Mouse (Mus musculus): ENCODE measurements at regions not wholly inside any gene's neighbourhood (a gene's known extent, or its start where the extent isn't known, plus 50 kb on each side); places are given as distances from the start of the nearest gene placed in this dataset.

DNA sequence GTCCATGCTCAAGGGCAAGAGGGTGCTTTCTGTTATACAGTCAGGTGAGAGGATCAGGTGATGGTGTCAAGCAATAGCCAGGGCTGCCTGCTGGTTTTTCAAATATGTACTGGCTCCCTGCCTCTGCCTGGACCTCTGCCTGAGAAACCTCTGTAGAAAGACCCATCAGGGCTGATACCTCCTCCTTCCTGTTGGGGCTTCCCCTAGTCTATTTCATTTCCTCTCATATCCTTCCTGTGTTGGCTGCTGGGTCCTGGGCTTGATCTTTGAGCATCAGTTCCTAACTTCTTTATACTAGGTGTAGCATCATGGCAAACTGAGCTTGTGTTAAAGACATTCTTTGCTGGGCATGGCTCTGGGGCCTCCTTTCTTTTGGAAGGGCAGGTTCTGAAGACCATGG lies 89.5 kb downstream of the Tmem38b start:
- Histone ChIP-seq H3K27ac (no peak overlapping the region), H3K36me3 (ENCODE audit: inconsistent target) (no peaks in the 10 kb centered on the region), H3K4me3 (ENCODE audit: inconsistent target) (no peak overlapping the region), H3K79me2 (ENCODE audit: inconsistent target) (no peaks in the 10 kb centered on the region)

DNA sequence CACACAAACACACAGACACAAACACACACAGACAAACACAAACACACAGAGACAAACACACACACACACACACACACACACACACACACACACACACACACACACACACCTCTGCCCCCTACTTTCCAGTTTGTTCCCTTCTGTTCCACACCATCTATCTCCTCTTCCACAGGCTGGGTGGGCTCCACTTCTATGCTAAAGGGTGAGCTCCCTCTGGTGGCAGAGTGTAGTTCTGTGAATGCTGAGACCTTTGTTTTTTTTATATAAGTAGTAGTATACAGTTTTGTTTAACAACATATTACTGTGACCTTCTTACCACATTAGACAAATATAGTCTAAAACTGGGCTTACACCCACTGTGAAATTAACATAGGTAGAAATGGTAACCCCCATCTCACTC lies 93.3 kb downstream of the Tmem38b start:
- H3K36me3 ChIP-seq (ENCODE audit: inconsistent target): no peaks in the 10 kb centered on the region
- no peaks in the 10 kb centered on the region for H3K79me2 ChIP-seq (ENCODE audit: inconsistent target)
- H3K27ac ChIP-seq: no peak overlapping the region
- H3K4me3 ChIP-seq (ENCODE audit: inconsistent target): no peak overlapping the region

DNA sequence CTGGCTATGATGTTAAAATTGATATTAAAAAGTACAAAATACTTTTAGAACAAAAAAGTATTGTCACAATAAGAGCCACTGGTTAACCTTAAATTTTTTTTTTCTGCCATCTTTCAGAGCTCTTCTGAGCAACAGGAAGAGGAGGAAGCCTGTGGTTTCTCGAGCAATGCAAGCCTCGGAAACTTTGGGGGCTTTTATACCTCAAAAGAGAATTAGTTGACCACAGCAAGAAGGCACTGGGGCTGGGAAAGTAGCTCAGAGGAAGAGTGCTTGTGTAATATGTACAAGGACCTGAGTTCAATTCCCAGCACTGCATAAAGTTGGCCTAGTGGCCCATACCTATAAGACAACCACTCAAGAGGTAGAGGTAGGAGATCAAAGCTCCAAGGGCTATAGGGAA lies 94.7 kb downstream of the Tmem38b start:
- no peaks in the 10 kb centered on the region for H3K79me2 ChIP-seq (ENCODE audit: inconsistent target)
- WGBS (ENCODE audit: missing documents): 15% methylated on average over 2 of the region's 2 CpGs
- no peak overlapping the region for H3K27ac ChIP-seq
- H3K36me3 ChIP-seq (ENCODE audit: inconsistent target): no peaks in the 10 kb centered on the region
- H3K4me3 ChIP-seq (ENCODE audit: inconsistent target): no peak overlapping the region

DNA sequence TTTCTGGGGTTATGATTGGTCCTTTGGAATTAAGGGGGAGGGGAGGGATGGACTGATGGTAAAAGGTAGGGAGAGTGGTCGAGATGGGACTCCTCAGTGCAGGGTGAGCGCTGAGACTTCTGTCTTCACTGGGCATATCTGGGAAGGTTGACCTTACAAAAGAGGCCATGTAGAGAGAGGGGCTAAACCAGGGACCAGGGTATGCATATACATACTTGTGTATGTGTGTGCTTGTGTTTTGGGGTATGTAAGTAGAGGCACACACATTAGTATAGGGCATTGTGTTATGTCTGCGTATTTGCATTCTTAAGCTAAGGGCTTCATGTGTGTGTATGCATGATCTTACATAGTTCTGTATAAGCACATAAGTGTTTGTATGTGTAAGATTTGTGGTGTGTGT lies 105.2 kb downstream of the Tmem38b start:
- WGBS (ENCODE audit: missing documents): 84% methylated on average over 3 of the region's 3 CpGs
- H3K4me3 ChIP-seq (ENCODE audit: inconsistent target): no peak overlapping the region
- no peaks in the 10 kb centered on the region for H3K36me3 ChIP-seq (ENCODE audit: inconsistent target)
- no peaks in the 10 kb centered on the region for H3K79me2 ChIP-seq (ENCODE audit: inconsistent target)
- no peak overlapping the region for H3K27ac ChIP-seq

DNA sequence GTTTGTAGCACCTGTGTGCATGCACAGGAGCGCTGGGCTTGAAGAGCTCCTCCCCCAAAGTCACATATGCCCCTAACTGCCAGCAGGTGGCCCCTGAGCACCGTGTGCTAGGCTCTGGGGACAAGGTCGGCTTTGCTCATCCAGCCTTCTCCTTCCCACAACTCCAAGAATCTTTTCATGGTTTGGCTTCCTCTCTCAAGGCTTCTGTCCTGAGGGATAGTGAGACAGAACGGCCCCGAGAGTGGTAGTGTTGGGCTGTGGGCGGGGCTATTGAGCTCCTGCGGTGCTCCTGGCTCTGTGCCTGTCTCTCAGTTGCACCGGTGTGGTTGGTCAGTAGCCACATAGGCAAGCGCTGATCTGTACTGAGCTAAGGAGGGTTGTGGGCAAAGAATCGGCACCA lies 105.7 kb downstream of the Tmem38b start:
- no peak overlapping the region for H3K27ac ChIP-seq
- H3K79me2 ChIP-seq (ENCODE audit: inconsistent target): no peaks in the 10 kb centered on the region
- H3K36me3 ChIP-seq (ENCODE audit: inconsistent target): no peaks in the 10 kb centered on the region
- no peak overlapping the region for H3K4me3 ChIP-seq (ENCODE audit: inconsistent target)
- WGBS (ENCODE audit: missing documents): under 1% methylated on average over 10 of the region's 10 CpGs

DNA sequence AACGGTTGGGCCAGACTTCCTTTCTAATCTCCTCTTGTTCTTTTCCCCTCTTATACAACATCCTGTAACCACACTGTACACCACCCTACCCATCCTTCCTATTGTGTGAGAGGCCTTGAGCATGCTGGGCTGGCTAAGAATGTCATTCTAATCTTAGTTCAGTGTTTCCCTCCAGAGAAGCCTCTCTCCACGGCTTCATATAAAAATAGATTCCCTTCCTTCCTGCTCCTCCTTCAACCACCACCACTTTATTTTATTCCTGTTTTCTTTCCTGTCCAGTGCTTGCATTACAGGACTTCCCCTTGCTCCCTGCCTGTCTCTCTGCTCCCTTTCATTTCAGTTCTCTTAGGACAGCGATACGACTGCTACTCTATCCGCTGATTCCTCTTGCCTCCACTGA lies 109.5 kb downstream of the Tmem38b start:
- Histone ChIP-seq H3K36me3 (ENCODE audit: inconsistent target) (no peaks in the 10 kb centered on the region), H3K27ac (peak overlapping the region; percentile 19; the same call in 1 of the 2 replicates), H3K79me2 (ENCODE audit: inconsistent target) (no peaks in the 10 kb centered on the region), H3K4me3 (ENCODE audit: inconsistent target) (no peak overlapping the region)
- WGBS (ENCODE audit: missing documents): 3% methylated on average over 5 of the region's 5 CpGs

DNA sequence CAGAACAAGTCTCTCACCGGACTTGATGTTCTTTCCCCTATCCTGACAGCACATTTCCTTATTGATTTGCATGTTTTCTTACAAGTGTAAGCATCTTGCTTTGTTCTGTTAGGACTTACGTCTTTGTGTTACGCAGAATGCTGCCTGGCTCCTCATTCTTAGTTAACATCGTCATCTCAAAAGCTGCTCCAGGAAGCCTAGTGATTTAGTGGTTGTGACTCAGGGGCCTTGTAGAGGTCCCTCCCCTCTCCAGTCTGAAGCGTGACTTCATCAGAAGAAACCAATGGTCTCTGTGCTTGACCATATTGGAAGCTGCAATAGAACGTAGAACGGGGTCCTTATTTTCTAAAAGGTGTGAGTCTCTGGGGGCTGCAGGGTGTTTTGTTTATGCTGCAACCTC lies 122.9 kb downstream of the Tmem38b start:
- H3K79me2 ChIP-seq (ENCODE audit: inconsistent target): no peaks in the 10 kb centered on the region
- H3K36me3 ChIP-seq (ENCODE audit: inconsistent target): no peaks in the 10 kb centered on the region
- H3K27ac ChIP-seq: no peak overlapping the region
- H3K4me3 ChIP-seq (ENCODE audit: inconsistent target): no peak overlapping the region
- 88% methylated on average over 7 of the region's 7 CpGs for WGBS (ENCODE audit: missing documents)

DNA sequence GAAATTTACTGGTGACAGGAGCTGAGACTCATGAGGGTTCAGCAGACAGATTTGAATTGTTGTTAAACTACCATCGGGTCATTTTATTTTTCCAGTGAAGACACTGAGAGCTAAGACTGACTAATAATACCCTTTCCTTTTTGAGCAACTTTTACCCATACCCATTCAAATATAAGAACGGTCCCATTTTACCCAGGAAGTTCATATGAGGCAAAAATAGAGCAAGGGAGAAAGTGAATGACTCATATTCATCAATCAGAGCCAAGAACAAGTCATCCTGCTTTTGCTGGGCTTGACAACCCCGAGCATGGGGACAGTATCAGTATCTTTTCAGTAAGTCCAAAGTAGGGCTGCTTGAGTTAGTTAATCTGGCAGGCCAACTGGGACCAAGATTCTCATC lies 123.3 kb downstream of the Tmem38b start:
- Histone ChIP-seq H3K4me3 (ENCODE audit: inconsistent target) (no peak overlapping the region), H3K79me2 (ENCODE audit: inconsistent target) (no peaks in the 10 kb centered on the region), H3K36me3 (ENCODE audit: inconsistent target) (no peaks in the 10 kb centered on the region), H3K27ac (no peak overlapping the region)
- 80% methylated on average over 3 of the region's 3 CpGs for WGBS (ENCODE audit: missing documents)

DNA sequence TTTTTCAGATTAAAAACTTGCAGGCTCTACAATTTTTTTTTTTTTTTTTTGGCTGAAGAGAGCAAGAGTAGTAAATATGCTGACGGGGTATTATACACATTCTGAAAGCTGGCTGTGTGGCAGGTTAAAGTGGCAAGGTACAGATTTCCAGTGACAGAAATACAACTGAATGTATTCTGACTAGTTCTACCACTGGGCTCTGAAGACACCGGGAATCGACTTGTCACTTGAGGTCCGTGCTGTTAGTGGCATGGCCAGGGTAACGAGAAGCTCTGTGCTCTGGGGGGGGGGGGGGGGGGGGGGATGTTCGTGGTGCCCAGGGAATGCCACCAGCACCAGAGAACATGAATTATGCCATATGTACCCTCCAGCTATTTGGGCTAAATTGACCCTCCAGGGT lies 124.7 kb downstream of the Tmem38b start:
- 92% methylated on average over 3 of the region's 6 CpGs for WGBS (ENCODE audit: missing documents)
- no peak overlapping the region for H3K27ac ChIP-seq
- no peaks in the 10 kb centered on the region for H3K36me3 ChIP-seq (ENCODE audit: inconsistent target)

DNA sequence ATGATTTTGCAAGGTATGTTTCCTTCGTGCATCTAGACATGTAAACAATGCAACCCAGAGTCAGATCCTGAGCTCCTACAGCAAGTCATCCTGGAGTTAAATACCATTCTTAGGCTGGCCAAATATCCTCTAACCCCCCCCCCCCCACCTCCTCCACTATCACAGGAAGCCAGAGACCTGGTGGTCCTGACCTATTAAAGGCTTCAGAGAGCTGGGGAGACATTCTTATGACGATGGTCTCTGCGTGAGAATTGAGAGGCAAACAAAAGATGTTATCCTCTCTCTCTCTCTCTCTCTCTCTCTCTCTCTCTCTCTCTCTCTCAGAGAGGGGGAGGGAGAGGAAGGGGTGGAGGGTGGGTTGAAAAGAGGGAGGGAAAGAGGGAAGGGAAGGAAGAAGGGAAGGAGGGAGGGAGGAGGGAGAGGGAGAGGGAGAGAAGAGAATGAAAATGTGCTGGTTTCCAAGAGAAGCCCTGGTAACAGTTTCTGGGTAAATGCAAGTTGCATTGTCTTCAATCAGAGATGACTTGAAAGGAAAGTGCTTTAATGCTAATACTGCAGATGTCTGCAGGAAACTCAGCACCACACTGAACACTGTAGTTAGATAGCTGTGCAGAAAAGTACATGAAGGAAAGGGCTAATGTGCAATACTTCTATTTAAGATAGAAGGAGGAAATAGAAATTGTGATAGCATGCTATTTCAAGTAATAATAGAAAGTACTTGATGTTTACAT lies 125.3 kb downstream of the Tmem38b start:
- no peaks in the 10 kb centered on the region for H3K36me3 ChIP-seq (ENCODE audit: inconsistent target)
- 70% methylated on average over 1 of the region's 3 CpGs for WGBS (ENCODE audit: missing documents)
- no peaks in the 10 kb centered on the region for H3K79me2 ChIP-seq (ENCODE audit: inconsistent target)
- no peak overlapping the region for H3K27ac ChIP-seq
- H3K4me3 ChIP-seq (ENCODE audit: inconsistent target): no peak overlapping the region

More for the DNA sequence above, 124.7 kb downstream of the Tmem38b start:
- Histone ChIP-seq H3K79me2 (ENCODE audit: inconsistent target) (no peaks in the 10 kb centered on the region), H3K4me3 (ENCODE audit: inconsistent target) (no peak overlapping the region)

DNA sequence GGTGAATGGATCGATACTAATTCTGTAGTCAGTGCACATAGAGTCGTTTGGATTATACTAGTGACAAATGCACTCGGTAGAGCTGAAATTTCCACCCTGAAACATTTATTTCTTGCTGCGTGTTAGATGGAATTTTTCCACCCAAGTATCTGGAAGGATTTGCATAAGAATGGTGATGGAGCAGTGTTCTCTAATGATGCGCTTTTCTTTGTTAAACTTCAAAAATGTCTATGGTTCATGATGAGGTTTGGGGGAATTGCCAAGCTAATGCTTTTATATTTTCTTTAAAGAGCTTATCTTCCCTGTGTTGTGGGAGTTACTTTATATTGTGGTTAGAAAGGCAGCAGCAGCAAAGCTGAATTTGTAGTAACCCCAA lies 125.9 kb downstream of the Tmem38b start:
- no peaks in the 10 kb centered on the region for H3K79me2 ChIP-seq (ENCODE audit: inconsistent target)
- H3K27ac ChIP-seq: no peak overlapping the region
- no peak overlapping the region for H3K4me3 ChIP-seq (ENCODE audit: inconsistent target)
- WGBS (ENCODE audit: missing documents): 92% methylated on average over 5 of the region's 5 CpGs
- H3K36me3 ChIP-seq (ENCODE audit: inconsistent target): no peaks in the 10 kb centered on the region

DNA sequence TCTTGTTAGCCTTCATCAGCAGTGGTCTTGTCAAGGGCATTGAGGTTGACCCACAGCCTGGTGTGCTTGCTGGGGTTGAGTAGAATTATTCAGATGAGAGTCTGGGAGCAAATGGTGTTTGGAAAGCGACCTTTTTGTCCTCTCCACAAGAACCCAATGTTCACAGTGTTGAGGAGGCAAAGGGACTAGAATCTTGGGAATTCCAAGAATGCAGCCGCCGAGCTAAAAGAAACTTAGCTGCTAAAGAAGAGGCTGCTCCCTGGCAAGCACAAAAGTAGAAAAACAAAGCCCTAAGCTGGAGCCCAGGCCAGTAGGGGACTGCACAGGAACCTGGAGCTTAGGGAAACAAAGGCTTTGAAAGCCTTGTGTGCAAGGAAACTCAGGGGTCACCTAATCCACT lies 126.4 kb downstream of the Tmem38b start:
- Histone ChIP-seq H3K79me2 (ENCODE audit: inconsistent target) (no peaks in the 10 kb centered on the region), H3K27ac (no peak overlapping the region), H3K4me3 (ENCODE audit: inconsistent target) (no peak overlapping the region), H3K36me3 (ENCODE audit: inconsistent target) (no peaks in the 10 kb centered on the region)
- 83% methylated on average over 3 of the region's 3 CpGs for WGBS (ENCODE audit: missing documents)

DNA sequence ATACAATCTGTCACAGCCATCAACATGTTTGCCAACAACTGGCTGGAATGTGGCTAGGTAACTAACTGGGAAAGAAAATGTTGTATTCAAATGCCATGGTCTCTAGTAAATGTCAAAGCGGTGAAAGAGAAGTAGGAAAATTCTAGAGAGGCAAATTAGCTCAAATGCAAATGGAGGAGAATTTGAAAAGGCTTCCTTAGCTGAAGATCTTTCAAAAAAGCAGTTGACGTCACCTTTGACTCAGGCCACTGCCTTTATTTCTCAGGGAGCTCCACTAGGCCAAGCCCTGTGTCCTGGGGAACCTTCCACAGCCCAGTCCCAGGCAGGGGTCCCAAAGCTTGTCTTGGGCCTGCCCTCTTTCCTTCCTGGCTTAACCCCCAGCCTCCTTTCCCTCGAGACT lies 136.6 kb downstream of the Tmem38b start:
- WGBS (ENCODE audit: missing documents): 98% methylated on average over 3 of the region's 3 CpGs

DNA sequence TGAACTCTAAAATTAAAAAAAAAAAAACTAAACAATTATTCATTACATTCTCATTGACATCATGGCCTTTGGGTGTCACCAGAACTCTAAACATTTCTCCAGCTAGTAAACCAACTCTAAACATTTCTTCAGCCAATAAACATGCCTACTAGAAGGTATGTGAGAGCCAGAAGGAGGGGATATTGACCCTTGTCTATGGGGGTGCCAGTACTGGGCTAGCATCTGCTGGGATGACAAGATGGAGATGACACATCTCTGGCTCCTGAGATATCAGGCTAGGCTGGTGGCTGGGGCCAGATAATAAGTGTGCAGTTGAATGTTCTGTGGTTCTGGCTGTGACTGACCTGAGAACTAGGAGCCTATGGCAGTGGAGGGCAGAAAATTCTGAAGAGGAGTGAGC lies 144.6 kb downstream of the Tmem38b start:
- Histone ChIP-seq H3K27ac (no peak overlapping the region), H3K4me3 (ENCODE audit: inconsistent target) (no peak overlapping the region), H3K79me2 (ENCODE audit: inconsistent target) (no peaks in the 10 kb centered on the region), H3K36me3 (ENCODE audit: inconsistent target) (no peaks in the 10 kb centered on the region)

More for the DNA sequence above, 136.6 kb downstream of the Tmem38b start:
- no peaks in the 10 kb centered on the region for H3K79me2 ChIP-seq (ENCODE audit: inconsistent target)
- no peak overlapping the region for H3K4me3 ChIP-seq (ENCODE audit: inconsistent target)
- H3K27ac ChIP-seq: no peak overlapping the region
- H3K36me3 ChIP-seq (ENCODE audit: inconsistent target): no peaks in the 10 kb centered on the region

DNA sequence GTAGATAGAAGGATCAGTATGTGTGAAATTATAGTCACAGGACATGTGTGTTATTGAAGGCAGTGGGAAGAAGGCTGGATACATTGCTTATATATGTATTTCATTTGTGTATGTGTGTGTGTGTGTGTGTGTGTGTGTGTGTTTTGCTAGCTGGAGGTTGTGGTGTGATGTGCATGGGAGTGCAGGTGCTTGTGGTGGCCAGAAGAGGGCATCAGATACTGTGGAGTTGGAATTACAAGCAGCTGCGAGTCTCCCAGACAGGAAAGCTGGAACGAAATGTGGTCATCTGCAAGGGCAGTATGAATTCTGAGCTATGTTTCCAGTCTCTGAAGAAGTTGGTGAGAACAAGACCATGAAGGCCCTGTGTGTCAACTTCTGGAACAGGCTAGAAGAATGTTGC lies 145.1 kb downstream of the Tmem38b start:
- WGBS (ENCODE audit: missing documents): 92% methylated on average over 2 of the region's 2 CpGs
- Histone ChIP-seq H3K36me3 (ENCODE audit: inconsistent target) (no peaks in the 10 kb centered on the region), H3K4me3 (ENCODE audit: inconsistent target) (no peak overlapping the region), H3K79me2 (ENCODE audit: inconsistent target) (no peaks in the 10 kb centered on the region), H3K27ac (no peak overlapping the region)

DNA sequence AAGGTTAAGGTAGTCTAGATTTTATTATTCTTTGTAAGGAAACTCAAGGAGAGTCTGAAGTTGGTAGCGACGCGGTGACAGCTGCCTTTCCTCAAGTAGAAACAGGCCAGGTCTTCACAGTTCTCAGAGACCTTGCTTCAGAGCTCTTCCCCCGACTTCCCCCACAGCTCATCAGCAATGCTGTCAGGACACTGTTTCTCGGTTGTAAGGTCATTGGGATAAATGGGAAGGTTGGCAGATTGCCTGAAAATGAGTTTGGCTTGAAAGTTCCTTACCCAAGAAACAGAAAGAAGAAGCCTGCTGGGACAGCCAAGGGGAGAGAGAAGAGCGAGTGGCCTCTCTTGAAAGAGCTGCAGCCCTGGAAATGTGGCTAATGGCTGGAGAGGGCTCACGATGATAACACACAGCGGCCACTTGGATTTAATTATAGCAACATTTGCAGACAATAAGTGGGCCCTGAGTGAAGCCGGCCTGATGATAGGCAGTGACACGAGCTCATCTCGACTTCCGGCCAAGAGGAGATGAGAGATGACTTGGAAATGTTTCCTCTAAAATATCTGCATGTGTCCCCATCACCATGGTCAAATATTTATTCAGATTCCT lies 150.3 kb downstream of the Tmem38b start:
- Histone ChIP-seq H3K27ac (no peak overlapping the region), H3K4me3 (ENCODE audit: inconsistent target) (no peak overlapping the region), H3K36me3 (ENCODE audit: inconsistent target) (no peaks in the 10 kb centered on the region), H3K79me2 (ENCODE audit: inconsistent target) (no peaks in the 10 kb centered on the region)
- 89% methylated on average over 12 of the region's 12 CpGs for WGBS (ENCODE audit: missing documents)

Measured in macrophage (primary cell).